Mouse (Mus musculus): ENCODE data around the gene Espnl.

Gene Espnl

GRCm38 (mm10) chr1:91367295-91367694 is 45.4 kb downstream of the Espnl start:
- in situ Hi-C loops (cut with MboI; ENCODE audit: unreplicated experiment in 2 of 2): loop anchor here (10.0 to 25.0 kb wide), 2 partner anchors 118 to 405 kb away; partner anchors contain the start of genes Prlh (in 1 of the 2) and Rab17 (in 1 of the 2)

GRCm38 (mm10) chr1:91369408-91369807 is 47.5 kb downstream of the Espnl start:
- in situ Hi-C loops (cut with MboI; ENCODE audit: unreplicated experiment in 2 of 2): loop anchor here (10.0 to 25.0 kb wide), 2 partner anchors 115 to 407 kb away; partner anchors contain the start of genes Prlh (in 1 of the 2) and Rab17 (in 1 of the 2)

GRCm38 (mm10) chr1:91370055-91370454 is 48.2 kb downstream of the Espnl start:
- in situ Hi-C loops (cut with MboI; ENCODE audit: unreplicated experiment in 2 of 2): loop anchor here in 1 of 2 experiments (25.0 kb wide), 1 partner anchor 408 kb away; the partner anchor contains the start of genes Prlh and Rab17

GRCm38 (mm10) chr1:91373414-91373835 is 51.5 kb downstream of the Espnl start:
- in situ Hi-C loops (cut with MboI; ENCODE audit: unreplicated experiment in 2 of 2): loop anchor here in 1 of 2 experiments (25.0 kb wide), 1 partner anchor 411 kb away; the partner anchor contains the start of genes Prlh and Rab17

- in situ Hi-C loops (cut with MboI; ENCODE audit: unreplicated experiment in 2 of 2): no loop called here
Observed at GRCm38 (mm10) chr1:91380453-91381090, 58.7 kb downstream of the Espnl start.

- in situ Hi-C loops (cut with MboI; ENCODE audit: unreplicated experiment in 2 of 2): no loop called here
Observed at GRCm38 (mm10) chr1:91381091-91381471, 59.2 kb downstream of the Espnl start.

GRCm38 (mm10) chr1:91390369-91390768 is 68.5 kb downstream of the Espnl start:
- in situ Hi-C loops (cut with MboI; ENCODE audit: unreplicated experiment in 2 of 2): no loop called here

GRCm38 (mm10) chr1:91397927-91398259 is 76.0 kb downstream of the Espnl start:
- in situ Hi-C loops (cut with MboI; ENCODE audit: unreplicated experiment in 2 of 2): no loop called here
